Mouse (Mus musculus): ENCODE results near the gene Fam131a. TPM values are rescaled to one million over a fixed set of nuclear protein-coding genes. Genes with fewer than 3 reads are reported as not detected.

Fam131a gene
- polyA plus RNA-seq, 1 experiment = 1.5 TPM

- peak overlapping the region; percentile 75 for H3K4me3 ChIP-seq (ENCODE audit: insufficient read depth, low read depth, low read length)
- peak overlapping the region; percentile 72 for H3K27ac ChIP-seq (replicated peaks; ENCODE audit: low read depth, low read length)
- no peaks in the 10 kb centered on the region; the same call in 1 of the 2 replicates for H3K4me1 ChIP-seq (ENCODE audit: control insufficient read depth, insufficient read depth, insufficient read length, low read length)
These were observed 25.1 kb downstream of the Fam131a start for GRCm38 (mm10) chr16:20717978-20718670.

GRCm38 (mm10) chr16:20721808-20722207 is 28.8 kb downstream of the Fam131a start:
- Histone ChIP-seq H3K4me3 (ENCODE audit: insufficient read depth, low read depth, low read length) (no peak overlapping the region), H3K27ac (replicated peaks; ENCODE audit: low read depth, low read length) (no peak overlapping the region), H3K4me1 (ENCODE audit: control insufficient read depth, insufficient read depth, insufficient read length, low read length) (no peaks in the 10 kb centered on the region; the same call in 1 of the 2 replicates)

GRCm38 (mm10) chr16:20722736-20723135 is 29.7 kb downstream of the Fam131a start:
- Histone ChIP-seq H3K4me1 (ENCODE audit: control insufficient read depth, insufficient read depth, insufficient read length, low read length) (no peaks in the 10 kb centered on the region; the same call in 1 of the 2 replicates), H3K27ac (replicated peaks; ENCODE audit: low read depth, low read length) (no peak overlapping the region), H3K4me3 (ENCODE audit: insufficient read depth, low read depth, low read length) (no peak overlapping the region)

DNA sequence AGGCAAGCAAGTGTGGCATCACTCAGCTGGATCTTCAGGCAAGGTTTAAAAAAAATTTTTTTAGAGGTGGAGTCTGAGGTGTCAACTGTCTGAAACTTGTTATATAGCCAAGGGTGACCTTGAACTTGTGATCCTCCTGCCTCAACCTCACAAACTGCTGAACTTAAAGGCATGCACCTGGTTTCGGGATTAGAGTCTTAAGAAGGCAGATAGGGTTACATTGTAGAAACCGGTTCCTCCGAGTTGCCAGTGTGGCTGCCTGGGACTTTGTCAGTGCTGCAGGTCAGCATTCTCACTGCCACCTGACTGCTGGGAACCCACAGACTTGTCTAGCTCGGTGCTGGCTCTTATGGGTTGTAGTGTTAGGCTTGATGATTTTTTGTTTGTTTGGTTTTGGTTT is 30.2 kb downstream of the Fam131a start:
- no peaks in the 10 kb centered on the region; the same call in 1 of the 2 replicates for H3K4me1 ChIP-seq (ENCODE audit: control insufficient read depth, insufficient read depth, insufficient read length, low read length)

GRCm38 (mm10) chr16:20724338-20724748 is 31.3 kb downstream of the Fam131a start:
- no peak overlapping the region for H3K27ac ChIP-seq (replicated peaks; ENCODE audit: low read depth, low read length)
- H3K4me1 ChIP-seq (ENCODE audit: control insufficient read depth, insufficient read depth, insufficient read length, low read length) = no peaks in the 10 kb centered on the region
- no peak overlapping the region for H3K4me3 ChIP-seq (ENCODE audit: insufficient read depth, low read depth, low read length)

More for the DNA sequence above, 30.2 kb downstream of the Fam131a start:
- H3K4me3 ChIP-seq (ENCODE audit: insufficient read depth, low read depth, low read length) = no peak overlapping the region
- H3K27ac ChIP-seq (replicated peaks; ENCODE audit: low read depth, low read length) = no peak overlapping the region

DNA sequence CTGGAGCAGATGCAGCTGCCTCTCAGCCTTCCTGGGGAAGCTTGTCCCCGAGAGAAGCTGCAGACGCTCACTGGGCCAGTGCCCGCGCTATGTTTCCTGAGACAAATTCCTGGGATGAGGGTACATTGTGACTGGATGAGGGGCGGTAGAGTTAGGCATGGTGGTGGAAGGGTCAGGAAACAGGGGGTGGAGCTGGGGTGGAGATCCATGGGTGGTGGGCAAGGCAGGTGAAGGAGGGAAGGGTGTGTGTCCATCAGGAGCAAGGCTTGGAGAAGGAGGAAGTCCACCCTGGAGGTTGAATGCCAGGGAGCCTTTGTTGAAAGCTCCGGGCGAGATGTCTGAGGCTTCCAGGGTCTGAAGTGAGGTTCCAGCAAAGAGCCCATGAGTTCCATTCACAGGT is 32.3 kb downstream of the Fam131a start:
- Histone ChIP-seq H3K4me3 (ENCODE audit: insufficient read depth, low read depth, low read length) (no peak overlapping the region), H3K4me1 (ENCODE audit: control insufficient read depth, insufficient read depth, insufficient read length, low read length) (no peaks in the 10 kb centered on the region), H3K27ac (replicated peaks; ENCODE audit: low read depth, low read length) (no peak overlapping the region)

DNA sequence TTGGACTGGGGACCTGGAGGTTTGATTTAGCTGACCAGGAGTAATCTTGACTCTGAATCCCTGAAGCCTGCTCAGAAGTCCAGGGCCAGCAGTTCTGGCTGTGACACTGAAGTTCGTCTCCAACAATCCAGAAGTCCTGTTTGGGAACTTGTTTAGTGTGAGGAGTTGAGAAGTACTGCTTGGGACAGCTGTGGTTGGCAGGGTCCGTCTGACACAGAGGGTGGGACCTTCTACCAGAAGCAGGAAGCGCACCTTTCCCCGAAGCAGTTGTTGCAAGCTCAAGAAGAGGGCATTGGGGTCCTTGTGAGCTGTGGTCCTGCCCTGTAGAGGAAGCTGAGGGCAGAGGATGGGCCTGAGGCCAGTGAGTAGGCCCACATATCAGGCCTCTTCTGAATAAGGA is 32.7 kb downstream of the Fam131a start:
- no peak overlapping the region for H3K27ac ChIP-seq (replicated peaks; ENCODE audit: low read depth, low read length)
- H3K4me3 ChIP-seq (ENCODE audit: insufficient read depth, low read depth, low read length) = no peak overlapping the region
- H3K4me1 ChIP-seq (ENCODE audit: control insufficient read depth, insufficient read depth, insufficient read length, low read length) = no peaks in the 10 kb centered on the region

- Histone ChIP-seq H3K4me3 (ENCODE audit: insufficient read depth, low read depth, low read length) (no peak overlapping the region), H3K4me1 (ENCODE audit: control insufficient read depth, insufficient read depth, insufficient read length, low read length) (no peaks in the 10 kb centered on the region), H3K27ac (replicated peaks; ENCODE audit: low read depth, low read length) (no peak overlapping the region)
These were observed 33.3 kb downstream of the Fam131a start for GRCm38 (mm10) chr16:20726384-20726783.

DNA sequence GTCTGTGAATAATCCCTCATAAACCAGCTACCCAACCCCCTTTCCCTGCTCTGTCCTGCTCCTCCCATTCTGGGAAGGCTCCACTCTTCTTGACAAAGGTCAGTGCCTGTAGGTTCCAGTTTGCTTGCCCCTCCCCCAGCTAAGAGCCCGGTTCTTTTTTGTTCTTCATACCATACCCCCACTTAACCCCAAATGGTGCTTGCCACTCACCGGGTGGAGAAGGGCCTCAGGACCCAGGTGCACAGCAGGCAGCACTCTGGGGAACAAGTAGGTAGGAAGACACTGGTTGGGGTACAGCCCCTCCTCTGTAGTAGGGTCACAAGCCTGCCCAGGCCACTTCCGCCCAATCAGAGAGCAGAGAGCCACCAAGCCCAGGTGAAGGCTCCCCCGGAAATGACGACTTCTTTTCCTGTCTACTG is 37.3 kb downstream of the Fam131a start:
- Histone ChIP-seq H3K4me3 (ENCODE audit: insufficient read depth, low read depth, low read length) (no peak overlapping the region), H3K4me1 (ENCODE audit: control insufficient read depth, insufficient read depth, insufficient read length, low read length) (peaks cover 5% of the 10 kb centered on the region; the same call in 1 of the 2 replicates), H3K27ac (replicated peaks; ENCODE audit: low read depth, low read length) (no peak overlapping the region)

DNA sequence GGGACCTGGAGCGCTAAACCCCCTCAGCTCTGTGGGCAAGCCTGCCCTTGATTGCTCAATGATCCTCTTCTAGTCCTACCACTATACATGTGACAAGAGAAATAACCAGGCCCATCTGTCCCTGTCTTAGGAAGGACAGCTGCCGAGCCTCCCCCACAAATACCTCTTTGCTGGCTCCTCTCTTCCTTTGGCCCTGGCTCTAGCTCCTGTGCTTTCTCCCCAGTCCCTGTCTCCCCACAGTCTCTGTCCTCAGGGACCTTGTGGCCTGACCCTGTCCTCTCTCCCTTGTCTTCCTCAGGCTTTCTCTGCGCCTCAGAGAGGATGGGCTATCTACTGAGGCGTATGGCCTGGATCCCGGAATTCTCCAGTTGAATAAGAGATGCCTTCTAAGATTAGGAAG is 38.6 kb downstream of the Fam131a start:
- no peak overlapping the region for H3K4me3 ChIP-seq (ENCODE audit: insufficient read depth, low read depth, low read length)
- H3K4me1 ChIP-seq (ENCODE audit: control insufficient read depth, insufficient read depth, insufficient read length, low read length) = peaks cover 5% of the 10 kb centered on the region; the same call in 1 of the 2 replicates
- H3K27ac ChIP-seq (replicated peaks; ENCODE audit: low read depth, low read length) = no peak overlapping the region

DNA sequence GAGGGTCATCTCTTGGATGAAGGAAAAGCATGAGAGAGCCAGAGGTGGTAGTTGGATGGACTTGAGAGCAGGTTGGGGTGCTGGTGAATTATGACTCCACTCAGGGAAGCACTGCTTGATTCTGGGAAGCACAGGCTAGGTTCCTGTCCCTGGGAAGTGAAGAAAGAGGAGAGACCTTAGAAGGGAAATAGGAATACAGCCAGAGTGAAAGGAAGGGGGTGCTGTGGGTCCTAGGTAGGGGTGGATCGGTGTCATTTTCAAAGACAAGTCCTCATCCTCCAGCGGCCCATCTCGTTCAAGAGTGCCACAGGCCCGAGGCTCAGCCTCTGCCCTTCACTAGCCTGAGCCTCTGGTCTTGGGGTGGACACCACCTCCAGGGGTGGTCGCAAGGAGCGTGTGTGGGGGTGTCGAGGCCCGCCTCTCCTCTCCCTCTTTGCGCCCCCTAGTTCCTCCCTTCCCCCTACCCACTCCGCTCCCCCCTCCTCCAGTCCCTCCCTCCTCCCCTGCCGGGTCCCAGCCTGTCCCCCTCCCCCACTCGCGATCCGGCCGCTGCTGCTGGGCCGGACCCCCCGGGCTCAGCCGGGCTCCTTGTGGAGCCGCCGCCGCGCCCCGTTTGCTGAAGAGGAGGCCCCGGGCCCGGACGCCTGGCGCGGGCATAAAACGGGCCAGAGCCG is 39.3 kb downstream of the Fam131a start:
- no peak overlapping the region for H3K27ac ChIP-seq (replicated peaks; ENCODE audit: low read depth, low read length)
- peaks cover 5% of the 10 kb centered on the region; the same call in 1 of the 2 replicates for H3K4me1 ChIP-seq (ENCODE audit: control insufficient read depth, insufficient read depth, insufficient read length, low read length)
- peak overlapping the region; percentile 48 for H3K4me3 ChIP-seq (ENCODE audit: insufficient read depth, low read depth, low read length)

DNA sequence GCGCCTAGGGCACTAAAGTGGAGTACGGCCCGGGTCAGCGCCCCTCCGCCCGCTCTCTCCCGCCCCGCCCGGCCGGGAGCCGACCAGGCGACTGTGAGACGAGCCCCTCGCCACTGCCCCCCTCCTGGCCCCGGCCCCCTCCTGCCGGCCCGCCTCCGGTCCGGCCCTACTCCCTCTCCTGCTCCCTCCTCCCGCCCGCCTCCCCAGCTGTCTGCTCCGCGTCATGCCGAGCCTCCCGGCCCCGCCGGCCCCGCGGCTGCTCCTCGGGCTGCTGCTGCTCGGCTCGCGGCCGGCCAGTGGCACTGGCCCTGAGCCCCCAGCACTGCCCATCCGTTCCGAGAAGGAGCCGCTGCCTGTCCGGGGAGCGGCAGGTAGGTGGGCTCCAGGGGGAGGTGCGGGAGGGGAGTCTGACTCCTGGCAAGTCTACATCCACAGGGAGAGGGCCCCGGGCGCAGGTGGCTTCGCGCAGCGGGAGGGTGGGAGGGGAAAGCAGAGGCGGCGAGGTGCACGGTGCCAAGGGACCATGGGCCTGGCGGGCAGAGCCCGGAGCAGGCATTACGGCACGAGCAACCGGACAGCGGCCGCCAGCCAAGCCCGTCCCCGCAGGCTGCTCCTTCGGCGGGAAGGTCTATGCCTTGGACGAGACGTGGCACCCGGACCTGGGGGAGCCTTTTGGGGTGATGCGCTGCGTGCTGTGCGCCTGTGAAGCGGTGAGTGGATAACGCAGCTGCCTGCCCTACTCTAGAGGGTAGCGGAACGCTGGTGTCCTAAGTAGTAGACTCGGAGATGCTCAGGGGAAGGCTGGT is 40.1 kb downstream of the Fam131a start, which contains the start of gene Chrd:
Gene Chrd (plus strand): TSS at position 203 of the 806 bp plus-strand sequence.
- Histone ChIP-seq H3K4me1 (ENCODE audit: control insufficient read depth, insufficient read depth, insufficient read length, low read length) (peaks cover 5% of the 10 kb centered on the region; the same call in 1 of the 2 replicates), H3K27ac (replicated peaks; ENCODE audit: low read depth, low read length) (no peak within 1 kb of the TSS), H3K4me3 (ENCODE audit: insufficient read depth, low read depth, low read length) (peak within 1 kb of the TSS; percentile 49)

DNA sequence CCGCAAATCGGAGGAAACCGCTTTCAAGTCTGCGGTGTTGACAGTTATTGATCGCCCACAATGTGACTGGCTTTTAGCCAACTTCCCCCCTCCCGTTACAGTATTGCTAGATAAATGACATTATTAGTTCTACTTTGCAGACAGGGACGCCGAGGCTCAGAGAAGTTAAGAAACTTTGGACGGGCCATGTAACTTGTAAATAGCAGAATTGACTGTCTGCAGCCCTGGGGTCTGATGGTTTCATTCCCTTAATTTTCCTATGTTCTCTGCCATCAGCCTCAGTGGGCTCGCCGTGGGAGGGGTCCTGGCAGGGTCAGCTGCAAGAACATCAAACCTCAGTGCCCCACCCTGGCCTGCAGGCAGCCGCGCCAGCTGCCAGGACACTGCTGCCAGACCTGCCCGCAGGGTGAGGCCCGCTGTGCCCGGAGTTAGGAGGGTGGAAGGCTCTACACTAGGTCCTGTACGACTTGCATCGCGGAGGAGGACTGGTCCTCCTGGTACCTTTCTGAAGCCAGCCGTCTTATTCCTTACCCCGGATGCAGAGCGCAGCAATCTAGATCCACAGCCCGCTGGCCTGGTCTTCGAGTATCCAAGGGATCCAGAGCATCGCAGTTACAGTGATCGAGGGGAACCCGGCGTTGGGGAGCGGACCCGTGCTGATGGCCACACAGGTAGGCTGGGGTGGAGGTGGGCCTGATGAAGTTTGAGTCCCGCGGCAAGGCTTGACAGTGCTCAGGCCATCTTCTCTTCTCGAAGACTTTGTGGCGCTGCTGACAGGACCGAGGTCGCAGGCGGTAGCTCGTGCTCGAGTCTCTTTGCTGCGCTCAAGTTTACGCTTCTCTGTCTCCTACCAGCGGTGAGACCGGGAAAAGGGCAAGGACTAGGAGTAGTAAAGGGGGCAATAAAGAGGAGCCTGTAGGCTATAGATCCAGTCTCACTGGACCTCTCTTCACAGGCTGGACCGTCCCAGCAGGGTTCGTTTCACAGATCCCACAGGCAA is 41.0 kb downstream of the Fam131a start, which contains the start of gene Thpo:
Gene Thpo (minus strand): TSS at position 781 of the 1,000 bp plus-strand sequence.
- peak within 1 kb of the TSS; percentile 49 for H3K4me3 ChIP-seq (ENCODE audit: insufficient read depth, low read depth, low read length)
- H3K4me1 ChIP-seq (ENCODE audit: control insufficient read depth, insufficient read depth, insufficient read length, low read length) = peaks cover 5% of the 10 kb centered on the region; the same call in 1 of the 2 replicates
- no peak within 1 kb of the TSS for H3K27ac ChIP-seq (replicated peaks; ENCODE audit: low read depth, low read length)

DNA sequence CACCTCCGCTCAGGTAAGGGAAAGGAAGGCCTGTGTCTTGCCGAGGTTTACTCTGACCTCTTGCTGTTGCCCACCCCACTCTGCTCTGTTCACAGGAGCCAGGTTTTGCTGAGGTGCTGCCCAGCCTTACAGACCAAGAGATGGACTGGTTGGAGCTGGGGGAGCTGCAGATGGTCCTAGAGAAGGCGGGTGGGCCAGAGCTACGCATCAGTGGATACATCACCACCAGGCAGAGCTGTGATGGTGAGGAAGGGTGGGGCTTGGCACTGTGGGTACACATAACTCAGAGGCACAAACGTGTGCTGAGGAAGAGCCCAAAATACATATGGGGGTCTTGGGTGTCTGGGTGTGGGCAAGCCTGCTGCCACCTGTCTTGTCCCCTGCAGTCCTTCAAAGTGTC is 42.6 kb downstream of the Fam131a start:
- peaks cover 5% of the 10 kb centered on the region; the same call in 1 of the 2 replicates for H3K4me1 ChIP-seq (ENCODE audit: control insufficient read depth, insufficient read depth, insufficient read length, low read length)
- no peak overlapping the region for H3K4me3 ChIP-seq (ENCODE audit: insufficient read depth, low read depth, low read length)
- no peak overlapping the region for H3K27ac ChIP-seq (replicated peaks; ENCODE audit: low read depth, low read length)

Data from brown adipose tissue, adult 24 weeks (tissue).